20 mouse cellular contexts compared by ENCODE assay signal in genomic region chr6:86391326-86391725, GRCm38 (mm10). TPM values are rescaled to one million over a fixed set of nuclear protein-coding genes. Genes with fewer than 3 reads are reported as not detected.
DNase-seq lines count a peak whose midpoint lies in the region; ATAC-seq and TF ChIP-seq lines count a peak whose summit lies in the region.
"Had no signal": no experiment of that assay in that cellular context is flagged by ENCODE, and none has a peak within 500 bp of the region (broad histone marks: within the 10 kb centered on the region; RNA-seq: fewer than 3 reads in every experiment).

No protein-coding gene starts in this region.

- peaks cover 3% of the 10 kb centered on the region; the same call in 1 of the 2 replicates for H3K4me1 ChIP-seq in heart, adult 2 months (ENCODE audit: control insufficient read depth, insufficient read depth, low read length)
- peaks cover 2 to 8% of the 10 kb centered on the region in 2 experiments; a peak in 2 of 4 replicates for H3K4me1 ChIP-seq in liver, embryonic 14.5 days (replicated peaks; ENCODE audit: control insufficient read depth in 2 of 2, insufficient read depth in 2 of 2, low read length in 1 of 2)
- peaks cover 15% of the 10 kb centered on the region for H3K4me1 ChIP-seq in liver, embryonic 11.5 days (replicated peaks; ENCODE audit: control insufficient read depth, insufficient read depth, low read length)
- peaks cover 26% of the 10 kb centered on the region for H3K4me1 ChIP-seq in E14TG2a.4 (replicated peaks; ENCODE audit: low read depth, low read length)

- peak; percentile 61 for TF ChIP-seq CTCF in heart, adult 2 months (IDR thresholded peaks at IDR 0.05)
- peak; percentile 62 for TF ChIP-seq CTCF in liver, embryonic 14.5 days (IDR thresholded peaks at IDR 0.05; ENCODE audit: low read depth)
- TF ChIP-seq CTCF in E14TG2a.4 (conservative IDR thresholded peaks at IDR 0.05; ENCODE audit: low read length): no peak

- no peaks in the 10 kb centered on the region for H3K27me3 ChIP-seq in heart, adult 2 months (ENCODE audit: control insufficient read depth, insufficient read depth, low read length)
- no peaks in the 10 kb centered on the region for H3K27me3 ChIP-seq in liver, embryonic 14.5 days (ENCODE audit: control insufficient read depth, insufficient read depth, low read length)
- H3K27me3 ChIP-seq in liver, embryonic 11.5 days (replicated peaks; ENCODE audit: control insufficient read depth, insufficient read depth, low read length): no peaks in the 10 kb centered on the region
- no peaks in the 10 kb centered on the region for H3K27me3 ChIP-seq in E14TG2a.4 (ENCODE audit: insufficient read depth, low read length)
- H3K27me3 ChIP-seq: embryonic facial prominence, embryonic 12.5 days; heart, embryonic 13.5 days; midbrain, embryonic 15.5 days; neural tube, embryonic 13.5 days; Patski had no signal

- no peak overlapping the region for H3K27ac ChIP-seq in heart, adult 2 months
- H3K27ac ChIP-seq in liver, embryonic 14.5 days: no peak overlapping the region
- H3K27ac ChIP-seq in liver, embryonic 11.5 days (ENCODE audit: low read depth, low read length): no peak overlapping the region
- H3K27ac ChIP-seq: embryonic facial prominence, embryonic 12.5 days; heart, embryonic 13.5 days; midbrain, embryonic 15.5 days; neural tube, embryonic 13.5 days had no signal

- no peak for DNase-seq in heart, adult 2 months
- no peak for DNase-seq in heart, postnatal 10 days
- DNase-seq in liver, embryonic 14.5 days (ENCODE audit: low read depth in 3 of 3, low spot score in 3 of 3): no peak
- DNase-seq in liver, embryonic 11.5 days (ENCODE audit: low spot score): no peak
- peak; percentile 51 for DNase-seq in 3T3-L1 (ENCODE audit: low read depth, low spot score)
- no peak for DNase-seq in adrenal gland, postnatal 10 days
- no peak for DNase-seq in gastrocnemius, postnatal 4 days (ENCODE audit: low spot score in 2 of 2)
- DNase-seq: cerebellum, postnatal 25 days; kidney, adult 11 months; kidney, postnatal 14 days; spleen, adult 18-20 months had no signal

- WGBS in heart, adult 2 months: 98% methylated on average over 5 of the region's 5 CpGs
- WGBS in liver, embryonic 14.5 days (ENCODE audit: insufficient replicate concordance): 76% methylated on average over 5 of the region's 5 CpGs
- 94% methylated on average over 5 of the region's 5 CpGs for WGBS in liver, embryonic 11.5 days

- no peak overlapping the region for H3K4me3 ChIP-seq in heart, adult 2 months
- no peak overlapping the region for H3K4me3 ChIP-seq in liver, embryonic 14.5 days (ENCODE audit: insufficient read depth in 1 of 2, low read depth in 2 of 2, low read length in 2 of 2)
- H3K4me3 ChIP-seq in liver, embryonic 11.5 days (ENCODE audit: low read depth, low read length): no peak overlapping the region
- H3K4me3 ChIP-seq in E14TG2a.4 (replicated peaks; ENCODE audit: low read length): 0 out of 2 replicates have a peak overlapping the region, but pooled peaks have one; percentile 13
- H3K4me3 ChIP-seq: embryonic facial prominence, embryonic 12.5 days; heart, embryonic 13.5 days; midbrain, embryonic 15.5 days; neural tube, embryonic 13.5 days had no signal

- intact Hi-C loops in heart, adult 2 months (cut with DNase I): no loop called here
- intact Hi-C loops in heart, postnatal 10 days (cut with DNase I): no loop called here

- no peaks in the 10 kb centered on the region; the same call in 1 of the 2 replicates for H3K36me3 ChIP-seq in heart, adult 2 months (ENCODE audit: control insufficient read depth, insufficient read depth, low read length)
- peaks cover 20% of the 10 kb centered on the region for H3K36me3 ChIP-seq in liver, embryonic 14.5 days (replicated peaks; ENCODE audit: control insufficient read depth, insufficient read depth, low read depth)
- H3K36me3 ChIP-seq in liver, embryonic 11.5 days (ENCODE audit: control insufficient read depth, insufficient read depth, low read length): peaks cover 33% of the 10 kb centered on the region; the same call in 1 of the 2 replicates
- H3K36me3 ChIP-seq in E14TG2a.4 (ENCODE audit: insufficient read depth, low read length): peaks cover 74% of the 10 kb centered on the region

- no peak overlapping the region for H3K9ac ChIP-seq in heart, adult 2 months (ENCODE audit: low read depth, low read length)
- no peak overlapping the region for H3K9ac ChIP-seq in liver, embryonic 14.5 days (replicated peaks)
- no peak overlapping the region for H3K9ac ChIP-seq in liver, embryonic 11.5 days (ENCODE audit: low read depth, low read length)
- H3K9ac ChIP-seq: embryonic facial prominence, embryonic 12.5 days; heart, embryonic 13.5 days; midbrain, embryonic 15.5 days; neural tube, embryonic 13.5 days had no signal

- TF ChIP-seq EP300 in heart, adult 2 months (IDR thresholded peaks at IDR 0.05; ENCODE audit: insufficient read depth, low read depth, low read length): no peak
- TF ChIP-seq EP300 in liver, embryonic 14.5 days (IDR thresholded peaks at IDR 0.05; ENCODE audit: low read depth): no peak

- no peaks in the 10 kb centered on the region for H3K79me2 ChIP-seq in heart, adult 2 months (replicated peaks; ENCODE audit: control insufficient read depth, insufficient read depth, low read length)

- ATAC-seq in liver, embryonic 14.5 days (ENCODE audit: insufficient read depth): no peak
- ATAC-seq in liver, embryonic 11.5 days (replicated peaks; ENCODE audit: low FRiP score): no peak
- ATAC-seq: midbrain, embryonic 15.5 days; Patski had no signal

- H3K4me2 ChIP-seq in liver, embryonic 14.5 days (ENCODE audit: low read depth): no peak overlapping the region
- H3K4me2 ChIP-seq in liver, embryonic 11.5 days: no peak overlapping the region
- H3K4me2 ChIP-seq: embryonic facial prominence, embryonic 12.5 days; heart, embryonic 13.5 days; midbrain, embryonic 15.5 days; neural tube, embryonic 13.5 days had no signal

- H3K9me3 ChIP-seq in liver, embryonic 14.5 days (ENCODE audit: control insufficient read depth, low read length): no peaks in the 10 kb centered on the region
- no peaks in the 10 kb centered on the region for H3K9me3 ChIP-seq in liver, embryonic 11.5 days (ENCODE audit: control insufficient read depth, low read length)
- no peaks in the 10 kb centered on the region for H3K9me3 ChIP-seq in E14TG2a.4 (ENCODE audit: low read length)
- H3K9me3 ChIP-seq: embryonic facial prominence, embryonic 12.5 days; heart, embryonic 13.5 days; midbrain, embryonic 15.5 days; neural tube, embryonic 13.5 days had no signal

- TF ChIP-seq POLR2A in heart, adult 2 months (IDR thresholded peaks at IDR 0.05; ENCODE audit: insufficient read depth, low read depth, low read length): no peak

RNA-seq across cellular contexts. Expression of gene Pcyox1, which starts 5.6 kb away (rescaled TPM):
- 10 to 100 TPM; 69.6 to 82.5 TPM for total RNA-seq in heart, adult 2 months (2021)
- polyA plus RNA-seq in heart, adult 2 months (2012; rRNA removed): 30.3 and 55.6 TPM in 2 replicates
- total RNA-seq in heart, postnatal 10 days (2021): 10 to 100 TPM; 62.8 to 70.7 TPM
- polyA plus RNA-seq in liver, embryonic 14.5 days (2012; rRNA removed): 17.7 and 22.0 TPM in 2 replicates
- polyA plus RNA-seq in liver, embryonic 14.5 days (2014; fragmentation: Nextera tagmentation; extraction: Ambion mirVana): 37.7 and 39.4 TPM in 2 replicates
- polyA plus RNA-seq in liver, embryonic 11.5 days (2014; fragmentation: Nextera tagmentation; extraction: Ambion mirVana): 57.7 and 66.8 TPM in 2 replicates
- 100 to 1,000 TPM; 149 to 167 TPM for total RNA-seq in adrenal gland, postnatal 10 days (2021)
- 10 to 100 TPM; 84.7 to 88.8 TPM for total RNA-seq in gastrocnemius, postnatal 4 days (2021)

RNA-seq across cellular contexts. Expression of gene Tia1, which starts 12.7 kb away (rescaled TPM):
- total RNA-seq in heart, adult 2 months (2021): 10 to 100 TPM; 22.4 to 23.7 TPM
- polyA plus RNA-seq in heart, adult 2 months (2012; rRNA removed): 13.1 and 27.9 TPM in 2 replicates
- 10 to 100 TPM; 43.1 to 54.0 TPM for total RNA-seq in heart, postnatal 10 days (2021)
- polyA plus RNA-seq in liver, embryonic 14.5 days (2012; rRNA removed): 13.5 and 14.7 TPM in 2 replicates
- 16.0 and 16.9 TPM in 2 replicates for polyA plus RNA-seq in liver, embryonic 14.5 days (2014; fragmentation: Nextera tagmentation; extraction: Ambion mirVana)
- 93.5 and 95.5 TPM in 2 replicates for polyA plus RNA-seq in liver, embryonic 11.5 days (2014; fragmentation: Nextera tagmentation; extraction: Ambion mirVana)
- total RNA-seq in adrenal gland, postnatal 10 days (2021): 10 to 100 TPM; 43.8 to 86.4 TPM
- 10 to 100 TPM; 61.3 to 77.4 TPM for total RNA-seq in gastrocnemius, postnatal 4 days (2021)

RNA-seq across cellular contexts. Expression of gene Snrpg, which starts 20.2 kb away (rescaled TPM):
- total RNA-seq in heart, adult 2 months (2021): 10 to 100 TPM; 41.9 to 42.0 TPM
- 22.7 and 32.3 TPM in 2 replicates for polyA plus RNA-seq in heart, adult 2 months (2012; rRNA removed)
- total RNA-seq in heart, postnatal 10 days (2021): 10 to 100 TPM; 64.9 to 74.6 TPM
- polyA plus RNA-seq in liver, embryonic 14.5 days (2012; rRNA removed): 91.4 and 135 TPM in 2 replicates
- polyA plus RNA-seq in liver, embryonic 14.5 days (2014; fragmentation: Nextera tagmentation; extraction: Ambion mirVana): 440 and 462 TPM in 2 replicates
- polyA plus RNA-seq in liver, embryonic 11.5 days (2014; fragmentation: Nextera tagmentation; extraction: Ambion mirVana): 741 and 785 TPM in 2 replicates
- total RNA-seq in adrenal gland, postnatal 10 days (2021): 100 to 1,000 TPM; 222 to 235 TPM
- 100 to 1,000 TPM in 1 of 2 experiments, 10 to 100 TPM in 1; 97.3 to 118 TPM for total RNA-seq in gastrocnemius, postnatal 4 days (2021)

RNA-seq across cellular contexts. Expression of gene Fam136a, which starts 25.9 kb away (rescaled TPM):
- 10 to 100 TPM; 29.3 TPM for total RNA-seq in heart, adult 2 months (2021)
- polyA plus RNA-seq in heart, adult 2 months (2012; rRNA removed): 15.8 and 22.7 TPM in 2 replicates
- total RNA-seq in heart, postnatal 10 days (2021): 10 to 100 TPM; 26.4 to 31.3 TPM
- polyA plus RNA-seq in liver, embryonic 14.5 days (2012; rRNA removed): 15.5 and 27.6 TPM in 2 replicates
- 62.8 and 64.8 TPM in 2 replicates for polyA plus RNA-seq in liver, embryonic 14.5 days (2014; fragmentation: Nextera tagmentation; extraction: Ambion mirVana)
- polyA plus RNA-seq in liver, embryonic 11.5 days (2014; fragmentation: Nextera tagmentation; extraction: Ambion mirVana): 188 and 198 TPM in 2 replicates
- 10 to 100 TPM; 75.1 to 80.4 TPM for total RNA-seq in adrenal gland, postnatal 10 days (2021)
- total RNA-seq in gastrocnemius, postnatal 4 days (2021): 10 to 100 TPM; 47.8 to 50.2 TPM

RNA-seq across cellular contexts. Expression of gene Gm44790, which starts 35.1 kb away (rescaled TPM):
- total RNA-seq in heart, adult 2 months (2021): not detected
- not detected in 2 replicates for polyA plus RNA-seq in heart, adult 2 months (2012; rRNA removed)
- under 1 TPM in 1 of 2 experiments, not detected in 1; 0.93 TPM for total RNA-seq in heart, postnatal 10 days (2021)
- polyA plus RNA-seq in liver, embryonic 14.5 days (2012; rRNA removed): 0.11 TPM in 1 of 2 replicates, not detected in the other
- polyA plus RNA-seq in liver, embryonic 14.5 days (2014; fragmentation: Nextera tagmentation; extraction: Ambion mirVana): not detected in 2 replicates
- 0.47 TPM in 1 of 2 replicates, not detected in the other for polyA plus RNA-seq in liver, embryonic 11.5 days (2014; fragmentation: Nextera tagmentation; extraction: Ambion mirVana)
- under 1 TPM in 1 of 2 experiments, not detected in 1; 0.85 TPM for total RNA-seq in adrenal gland, postnatal 10 days (2021)
- not detected for total RNA-seq in gastrocnemius, postnatal 4 days (2021)
- total RNA-seq: hematopoietic stem cell, adult 5-6 weeks; left cerebral cortex, postnatal 36 days had no signal
- polyA plus RNA-seq: embryonic facial prominence, embryonic 12.5 days; heart, embryonic 13.5 days; liver, embryonic 16.5 days; midbrain, embryonic 15.5 days had no signal
